ENCODE assay signal across 29 mouse cellular contexts in the genomic region with DNA sequence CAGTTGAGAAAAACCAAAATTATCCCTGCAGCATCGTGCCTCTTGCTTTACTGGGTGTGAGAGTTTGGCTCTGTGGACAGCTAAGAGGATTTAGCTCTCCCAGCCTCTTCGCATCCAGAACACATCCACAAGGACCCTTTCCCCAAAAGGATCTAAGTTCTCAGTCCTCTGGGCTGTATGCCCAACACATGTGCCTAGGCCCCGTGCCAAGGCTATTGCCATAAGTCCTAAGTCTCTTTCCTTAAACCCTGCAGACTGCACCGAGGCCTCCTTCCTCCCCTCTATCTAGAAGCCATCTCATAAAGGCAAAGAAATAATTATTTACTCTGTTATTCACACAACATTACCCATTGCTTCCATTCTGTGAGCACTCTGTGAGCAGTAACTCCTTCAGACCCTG.
DNase-seq lines count a peak whose midpoint lies in the region; ATAC-seq lines count a peak whose summit lies in the region.
"Had no signal": no experiment of that assay in that cellular context is flagged by ENCODE, and none has a peak within 500 bp of the region (broad histone marks: within the 10 kb centered on the region; RNA-seq: fewer than 3 reads in every experiment).

No protein-coding gene starts in this region.

- H3K27me3 ChIP-seq in forebrain, embryonic 15.5 days: no peaks in the 10 kb centered on the region
- peaks cover 16% of the 10 kb centered on the region; the same call in 1 of the 2 replicates for H3K27me3 ChIP-seq in forebrain, embryonic 12.5 days
- H3K27me3 ChIP-seq: embryonic facial prominence, embryonic 12.5 days; heart, embryonic 12.5 days; intestine, embryonic 15.5 days; liver, embryonic 15.5 days; midbrain, embryonic 15.5 days; Patski had no signal

- H3K9me3 ChIP-seq in forebrain, embryonic 15.5 days: no peaks in the 10 kb centered on the region
- no peaks in the 10 kb centered on the region for H3K9me3 ChIP-seq in forebrain, embryonic 12.5 days
- H3K9me3 ChIP-seq: embryonic facial prominence, embryonic 12.5 days; heart, embryonic 12.5 days; intestine, embryonic 15.5 days; liver, embryonic 15.5 days; midbrain, embryonic 15.5 days had no signal

- H3K4me1 ChIP-seq in forebrain, embryonic 15.5 days: no peaks in the 10 kb centered on the region; the same call in 1 of the 2 replicates
- H3K4me1 ChIP-seq in forebrain, embryonic 12.5 days: no peaks in the 10 kb centered on the region
- H3K4me1 ChIP-seq: embryonic facial prominence, embryonic 12.5 days; heart, embryonic 12.5 days; intestine, embryonic 15.5 days; liver, embryonic 15.5 days; midbrain, embryonic 15.5 days had no signal

- intact Hi-C loops in left cerebral cortex, postnatal 4 days (cut with DNase I): no loop called here
- intact Hi-C loops in left cerebral cortex, postnatal 14 days (cut with DNase I): no loop called here

- no peak overlapping the region for H3K4me2 ChIP-seq in forebrain, embryonic 15.5 days (replicated peaks)
- no peak overlapping the region for H3K4me2 ChIP-seq in forebrain, embryonic 12.5 days
- H3K4me2 ChIP-seq: embryonic facial prominence, embryonic 12.5 days; heart, embryonic 12.5 days; hindbrain, embryonic 14.5 days; intestine, embryonic 15.5 days; liver, embryonic 15.5 days; midbrain, embryonic 15.5 days had no signal

- DNase-seq in left cerebral cortex, postnatal 4 days: peak; percentile 54
- DNase-seq in left cerebral cortex, postnatal 14 days (ENCODE audit: low spot score in 2 of 2): no peak
- peak; percentile 45 for DNase-seq in lung, postnatal 10 days
- no peak for DNase-seq in lung, postnatal 36 days
- no peak for DNase-seq in ovary, postnatal 36 days (ENCODE audit: low spot score)
- DNase-seq: adrenal gland, postnatal 14 days; cerebellum, adult 11-12 months; cerebellum, adult 9-11 months; embryo, embryonic 11 days; gastrocnemius, adult 2 months; heart, adult 2 months; heart, postnatal 4 days; kidney, adult 2 months; kidney, postnatal 4 days; right cerebral cortex, adult 18-20 months; right cerebral cortex, postnatal 4 days; thymus, adult 18-20 months; thymus, postnatal 25 days had no signal

- no peak overlapping the region for H3K4me3 ChIP-seq in forebrain, embryonic 15.5 days
- no peak overlapping the region for H3K4me3 ChIP-seq in forebrain, embryonic 12.5 days (replicated peaks)
- H3K4me3 ChIP-seq: embryonic facial prominence, embryonic 12.5 days; gastrocnemius, adult 2 months; heart, adult 2 months; heart, embryonic 12.5 days; intestine, embryonic 15.5 days; liver, embryonic 15.5 days; midbrain, embryonic 15.5 days had no signal

- no peaks in the 10 kb centered on the region for H3K36me3 ChIP-seq in forebrain, embryonic 15.5 days
- H3K36me3 ChIP-seq in forebrain, embryonic 12.5 days (replicated peaks): no peaks in the 10 kb centered on the region
- H3K36me3 ChIP-seq: embryonic facial prominence, embryonic 12.5 days; G1E; heart, embryonic 12.5 days; intestine, embryonic 15.5 days; liver, embryonic 15.5 days; midbrain, embryonic 15.5 days had no signal

- no peak overlapping the region for H3K9ac ChIP-seq in forebrain, embryonic 15.5 days (replicated peaks)
- no peak overlapping the region for H3K9ac ChIP-seq in forebrain, embryonic 12.5 days
- H3K9ac ChIP-seq: embryonic facial prominence, embryonic 12.5 days; heart, embryonic 12.5 days; hindbrain, embryonic 14.5 days; intestine, embryonic 15.5 days; liver, embryonic 15.5 days; midbrain, embryonic 15.5 days had no signal

- WGBS in forebrain, embryonic 15.5 days: 50% methylated on average over 4 of the region's 4 CpGs
- WGBS in forebrain, embryonic 12.5 days: 92% methylated on average over 4 of the region's 4 CpGs

- 0 out of 2 replicates have a peak, but pooled peaks have one; percentile 26 for ATAC-seq in forebrain, embryonic 15.5 days (replicated peaks)
- ATAC-seq in forebrain, embryonic 12.5 days (ENCODE audit: low FRiP score): no peak
- ATAC-seq: intestine, embryonic 15.5 days; midbrain, embryonic 15.5 days; Patski had no signal

- no peak overlapping the region for H3K27ac ChIP-seq in forebrain, embryonic 15.5 days (replicated peaks)
- no peak overlapping the region for H3K27ac ChIP-seq in forebrain, embryonic 12.5 days
- H3K27ac ChIP-seq: embryonic facial prominence, embryonic 12.5 days; gastrocnemius, adult 2 months; heart, adult 2 months; hindbrain, embryonic 14.5 days; intestine, embryonic 15.5 days; liver, embryonic 15.5 days; midbrain, embryonic 15.5 days; stomach, postnatal 0 days had no signal

Comparison
In these comparisons a context has a peak if more than half of its experiments do, and no peak if none do; other contexts are left out.
1. DNase-seq: peak in left cerebral cortex, postnatal 4 days (single experiment) and lung, postnatal 10 days (single experiment); none in left cerebral cortex, postnatal 14 days (0 of 2), lung, postnatal 36 days (single experiment) and ovary, postnatal 36 days (single experiment).